Mouse (Mus musculus): ENCODE measurements around the gene Taok3. TPM values are rescaled to one million over a fixed set of nuclear protein-coding genes. Genes with fewer than 3 reads are reported as not detected.

Taok3 gene
- total and polyA plus RNA-seq, 3 experiments = 8.3 to 35.0 (median 17.4) TPM

DNA sequence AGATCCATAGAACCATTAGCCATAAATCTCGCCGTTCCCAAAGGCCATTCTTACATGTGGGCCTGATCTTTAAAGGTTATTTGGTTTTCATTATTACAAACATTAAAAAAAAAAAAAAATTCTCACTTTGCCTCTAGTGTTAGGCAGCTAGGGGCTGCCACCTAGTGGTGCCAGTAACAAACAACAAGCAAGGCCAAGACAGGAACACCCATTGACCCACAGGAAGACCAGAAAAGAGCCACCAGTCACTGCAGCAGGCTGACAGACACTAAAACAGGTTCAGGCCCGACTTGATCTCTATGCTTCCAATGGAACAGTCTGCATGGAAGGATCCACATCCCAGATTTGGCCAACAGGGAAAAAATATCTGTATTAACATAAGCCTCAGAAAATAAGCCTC lies 23.2 kb upstream of the Taok3 start:
- Histone ChIP-seq H3K4me3 (replicated peaks in 1 of 3; ENCODE audit: low read depth in 2 of 3, low read length in 2 of 3, poor library complexity in 1 of 3) (no peak overlapping the region), H3K27ac (ENCODE audit: insufficient read depth, low read depth) (no peak overlapping the region), H3K4me2 (ENCODE audit: insufficient read depth, low read depth, poor library complexity, severe bottlenecking) (no peak overlapping the region), H3K9me3 (replicated peaks; ENCODE audit: low read length) (no peaks in the 10 kb centered on the region), H3K4me1 (ENCODE audit: control insufficient read depth in 1 of 2, insufficient read depth in 2 of 2) (peaks cover 0 to 5% of the 10 kb centered on the region in 2 experiments; a peak in 1 of 4 replicates), H3K9ac (ENCODE audit: insufficient read depth, low read depth) (no peak overlapping the region), H3K79me2 (replicated peaks; ENCODE audit: control insufficient read depth, extremely low read depth, insufficient read depth, poor library complexity, severe bottlenecking) (no peaks in the 10 kb centered on the region), H3K36me3 (replicated peaks in 1 of 2; ENCODE audit: control insufficient read depth in 1 of 2, insufficient read depth in 1 of 2, low read length in 1 of 2) (peaks cover 75 to 99% of the 10 kb centered on the region in 2 experiments), H3K27me3 (replicated peaks) (no peaks in the 10 kb centered on the region)
- in situ Hi-C loops (cut with MboI; ENCODE audit: low pct_ligation_motif_present, low pct_unique_long_range_greater_than_20kb, low sequenced_read_pairs) (no loop called here), dilution Hi-C loops (cut with MboI; ENCODE audit: extremely low pct_ligation_motif_present, extremely low pct_unique_long_range_greater_than_20kb, low sequenced_read_pairs) (no loop called here)
- TF ChIP-seq ZNF384 (IDR thresholded peaks at IDR 0.05; ENCODE audit: low read depth, low read length) = peak; percentile 96
- TF ChIP-seq CTCF (conservative IDR thresholded peaks at IDR 0.05 in 1 of 2, IDR thresholded peaks at IDR 0.05 in 1 of 2; ENCODE audit: low read depth in 2 of 2, low read length in 2 of 2) = peak; percentile 70 to 80
- peak; percentile 47 for TF ChIP-seq SMC3 (IDR thresholded peaks at IDR 0.05; ENCODE audit: low read depth, low read length)
- TF ChIP-seq ZKSCAN1 (IDR thresholded peaks at IDR 0.05; ENCODE audit: borderline replicate concordance, low read depth, low read length) = no peak
- peak; percentile 61 for TF ChIP-seq RAD21 (IDR thresholded peaks at IDR 0.05; ENCODE audit: low read depth, low read length)
- peak; percentile 61 for DNase-seq (ENCODE audit: extremely low read depth)

DNA sequence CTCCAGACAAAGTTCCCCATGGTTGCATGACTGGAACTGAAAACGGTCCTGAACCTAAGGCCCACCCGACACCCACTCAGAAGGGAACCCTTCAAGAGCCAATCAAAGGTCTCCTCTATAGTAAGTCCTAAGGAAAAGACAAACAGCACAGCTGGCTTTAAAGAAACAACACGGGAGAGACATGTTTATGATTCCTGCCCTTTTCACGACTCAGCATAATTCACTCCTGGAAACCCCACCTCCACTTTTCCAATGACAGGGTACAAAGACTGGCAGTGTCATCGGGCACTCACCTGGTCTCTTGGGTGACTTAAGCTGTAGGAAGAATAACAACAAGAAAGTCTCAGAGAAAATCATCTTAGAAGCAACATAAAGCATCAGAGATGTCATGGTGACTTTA lies 20.9 kb upstream of the Taok3 start:
- Histone ChIP-seq H3K9me3 (replicated peaks; ENCODE audit: low read length) (no peaks in the 10 kb centered on the region), H3K4me3 (replicated peaks in 1 of 3; ENCODE audit: low read depth in 2 of 3, low read length in 2 of 3, poor library complexity in 1 of 3) (no peak overlapping the region), H3K4me2 (ENCODE audit: insufficient read depth, low read depth, poor library complexity, severe bottlenecking) (no peak overlapping the region), H3K9ac (ENCODE audit: insufficient read depth, low read depth) (no peak overlapping the region), H3K79me2 (replicated peaks; ENCODE audit: control insufficient read depth, extremely low read depth, insufficient read depth, poor library complexity, severe bottlenecking) (no peaks in the 10 kb centered on the region), H3K27ac (ENCODE audit: insufficient read depth, low read depth) (no peak overlapping the region), H3K36me3 (replicated peaks in 1 of 2; ENCODE audit: control insufficient read depth in 1 of 2, insufficient read depth in 1 of 2, low read length in 1 of 2) (peaks cover 80 to 99% of the 10 kb centered on the region in 2 experiments), H3K27me3 (replicated peaks) (no peaks in the 10 kb centered on the region), H3K4me1 (ENCODE audit: control insufficient read depth in 1 of 2, insufficient read depth in 2 of 2) (peaks cover 0 to 7% of the 10 kb centered on the region in 2 experiments; a peak in 1 of 4 replicates)
- dilution Hi-C loops (cut with MboI; ENCODE audit: extremely low pct_ligation_motif_present, extremely low pct_unique_long_range_greater_than_20kb, low sequenced_read_pairs) (no loop called here), in situ Hi-C loops (cut with MboI; ENCODE audit: low pct_ligation_motif_present, low pct_unique_long_range_greater_than_20kb, low sequenced_read_pairs) (no loop called here)
- peak; percentile 79 for TF ChIP-seq MAFK (IDR thresholded peaks at IDR 0.05; ENCODE audit: insufficient replicate concordance, low read length)
- TF ChIP-seq E2F4 (IDR thresholded peaks at IDR 0.05; ENCODE audit: insufficient replicate concordance, low read depth, low read length) = no peak
- DNase-seq (ENCODE audit: extremely low read depth) = no peak

DNA sequence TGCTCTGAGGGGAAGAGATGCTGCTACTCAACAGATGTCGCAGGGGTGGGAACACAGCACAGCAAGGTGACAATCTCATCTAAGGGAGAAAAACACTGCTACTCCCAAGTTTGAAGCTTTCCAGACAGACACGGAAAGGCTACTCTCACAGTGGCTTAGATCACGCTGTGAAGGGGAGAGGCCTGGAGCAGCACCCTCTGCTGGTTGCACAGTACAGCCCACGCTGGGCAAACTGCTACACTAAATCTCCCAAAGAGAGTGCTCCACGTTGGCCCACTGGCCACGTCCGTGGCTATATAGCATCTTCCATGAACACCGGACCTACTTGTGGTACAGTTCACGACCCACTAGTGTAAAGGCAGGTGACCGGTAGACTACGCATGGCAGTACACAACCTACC lies 20.2 kb upstream of the Taok3 start:
- Histone ChIP-seq H3K9me3 (replicated peaks; ENCODE audit: low read length) (no peaks in the 10 kb centered on the region), H3K4me2 (ENCODE audit: insufficient read depth, low read depth, poor library complexity, severe bottlenecking) (no peak overlapping the region), H3K9ac (ENCODE audit: insufficient read depth, low read depth) (no peak overlapping the region), H3K4me3 (replicated peaks in 1 of 3; ENCODE audit: low read depth in 2 of 3, low read length in 2 of 3, poor library complexity in 1 of 3) (no peak overlapping the region), H3K79me2 (replicated peaks; ENCODE audit: control insufficient read depth, extremely low read depth, insufficient read depth, poor library complexity, severe bottlenecking) (no peaks in the 10 kb centered on the region), H3K27ac (ENCODE audit: insufficient read depth, low read depth) (no peak overlapping the region), H3K36me3 (replicated peaks in 1 of 2; ENCODE audit: control insufficient read depth in 1 of 2, insufficient read depth in 1 of 2, low read length in 1 of 2) (peaks cover 80 to 99% of the 10 kb centered on the region in 2 experiments), H3K4me1 (ENCODE audit: control insufficient read depth in 1 of 2, insufficient read depth in 2 of 2) (peaks cover 0 to 7% of the 10 kb centered on the region in 2 experiments; a peak in 1 of 4 replicates), H3K27me3 (replicated peaks) (no peaks in the 10 kb centered on the region)
- TF ChIP-seq CTCF (conservative IDR thresholded peaks at IDR 0.05 in 1 of 2, IDR thresholded peaks at IDR 0.05 in 1 of 2; ENCODE audit: low read depth in 2 of 2, low read length in 2 of 2) (peak in 1 of 2 experiments; percentile 39; a peak in 2 of 4 replicates), CHD2 (IDR thresholded peaks at IDR 0.05; ENCODE audit: low read length) (no peak)
- dilution Hi-C loops (cut with MboI; ENCODE audit: extremely low pct_ligation_motif_present, extremely low pct_unique_long_range_greater_than_20kb, low sequenced_read_pairs) = no loop called here
- in situ Hi-C loops (cut with MboI; ENCODE audit: low pct_ligation_motif_present, low pct_unique_long_range_greater_than_20kb, low sequenced_read_pairs) = no loop called here
- no peak for DNase-seq (ENCODE audit: extremely low read depth)
